Mouse (Mus musculus) stomach, embryonic 15.5 days (tissue): ENCODE results near the gene Rpl41. TPM values are rescaled to one million over a fixed set of nuclear protein-coding genes. Genes with fewer than 3 reads are reported as not detected.

ENCODE experiments used
- ATAC-seq: fragments of 200-750 bp; cut with Nextera tagmentation; 2 replicates; pipeline ENCODE4 v1.8.0; 2017; ENCODE audit warnings: low read depth, moderate number of reproducible peaks, moderate TSS enrichment; ENCODE audit not compliant: insufficient read depth, low FRiP score
- H3K27ac ChIP-seq: fragments of 300-500 bp; sonication (generic); 2 replicates; pipeline ENCODE4 v1.5.1; 2015; ENCODE audit warnings: mild to moderate bottlenecking, inconsistent platforms
- H3K27me3 ChIP-seq: fragments of 300-500 bp; sonication (generic); replicated peaks from 2 replicates; pipeline ENCODE4 v1.6.1; 2015; ENCODE audit warnings: inconsistent platforms
- H3K36me3 ChIP-seq: fragments of 300-500 bp; sonication (generic); 2 replicates; pipeline ENCODE4 v1.6.1; 2015; ENCODE audit warnings: inconsistent platforms
- H3K4me1 ChIP-seq: fragments of 300-500 bp; sonication (generic); 2 replicates; pipeline ENCODE4 v1.6.1; 2015; ENCODE audit warnings: inconsistent platforms
- H3K4me2 ChIP-seq: fragments of 300-500 bp; sonication (generic); 2 replicates; pipeline ENCODE4 v1.6.1; 2015; ENCODE audit warnings: mild to moderate bottlenecking, inconsistent platforms
- H3K4me3 ChIP-seq: fragments of 300-500 bp; sonication (generic); replicated peaks from 2 replicates; pipeline ENCODE4 v1.5.1; 2015; ENCODE audit warnings: inconsistent platforms
- H3K9ac ChIP-seq: fragments of 300-500 bp; sonication (generic); 2 replicates; pipeline ENCODE4 v1.6.1; 2015; ENCODE audit warnings: inconsistent platforms
- H3K9me3 ChIP-seq: fragments of 300-500 bp; sonication (generic); 2 replicates; pipeline ENCODE4 v1.6.1; 2016; ENCODE audit warnings: inconsistent platforms
- WGBS: fragments of 180-500 bp; shearing (Covaris S2); methylation state at CpG from one replicate; pipeline ENCODE4 v1.1.7; 2015; 5-methylcytosine and 5-hydroxymethylcytosine counted together
- polyA plus RNA-seq: library from polyadenylated mRNA; unstranded; fragments of >200 nt; fragmentation: Nextera tagmentation; extraction: Ambion mirVana; gene quantifications from 2 replicates; pipeline ENCODE4 v1.2.1, GENCODE M21; 2015

Rpl41 gene
- 3,689 and 3,942 TPM in 2 replicates for polyA plus RNA-seq

DNA sequence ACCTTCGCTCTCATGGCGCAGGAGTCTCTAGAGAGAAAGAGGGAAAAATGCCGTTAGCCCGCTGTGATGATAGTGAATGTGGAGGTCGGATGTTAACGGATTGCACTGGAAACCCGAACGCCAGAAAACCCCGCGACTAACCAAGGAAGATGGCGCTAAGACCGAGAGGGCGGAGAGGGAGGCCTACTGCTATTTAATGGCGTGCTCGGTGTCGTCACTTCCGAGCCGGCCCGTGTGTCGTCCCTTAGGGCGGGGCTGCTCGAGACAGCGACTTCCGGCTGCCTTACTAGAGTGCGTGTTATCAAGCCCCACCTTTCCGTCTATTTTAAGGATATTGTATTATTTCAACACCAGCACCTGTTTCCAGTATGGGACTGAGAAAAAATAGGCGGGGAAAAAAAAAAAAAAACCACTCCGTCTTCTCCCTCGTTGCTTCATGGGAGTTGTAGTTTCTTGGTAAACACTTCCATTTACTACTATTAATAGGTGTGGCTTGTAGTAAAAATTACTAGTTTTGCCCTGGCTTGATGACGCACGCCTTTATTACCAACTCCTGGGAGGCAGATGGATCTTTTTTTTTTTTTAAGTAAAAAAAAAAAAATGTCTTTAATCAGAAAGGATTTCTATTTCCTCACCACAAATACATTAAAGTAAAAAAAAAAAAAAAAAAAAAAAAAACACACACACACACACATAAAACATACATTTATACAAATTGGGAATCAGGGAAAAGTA lies at the start of gene Rpl41:
Gene Rpl41, minus strand, starts transcription at position 359 of the 735 bp plus-strand sequence.
- peak within 1 kb of the TSS; percentile 35 for H3K9ac ChIP-seq
- H3K4me3 ChIP-seq: peak within 1 kb of the TSS; percentile 81
- H3K9me3 ChIP-seq: no peaks in the 10 kb centered on the region
- ATAC-seq: peak; percentile 90
- no peaks in the 10 kb centered on the region for H3K4me1 ChIP-seq
- no peaks in the 10 kb centered on the region for H3K27me3 ChIP-seq
- peaks cover 12% of the 10 kb centered on the region for H3K36me3 ChIP-seq
- WGBS: under 1% methylated on average over 31 of the region's 31 CpGs
- peak within 1 kb of the TSS; percentile 74 for H3K4me2 ChIP-seq
- peak within 1 kb of the TSS; percentile 96 for H3K27ac ChIP-seq

DNA sequence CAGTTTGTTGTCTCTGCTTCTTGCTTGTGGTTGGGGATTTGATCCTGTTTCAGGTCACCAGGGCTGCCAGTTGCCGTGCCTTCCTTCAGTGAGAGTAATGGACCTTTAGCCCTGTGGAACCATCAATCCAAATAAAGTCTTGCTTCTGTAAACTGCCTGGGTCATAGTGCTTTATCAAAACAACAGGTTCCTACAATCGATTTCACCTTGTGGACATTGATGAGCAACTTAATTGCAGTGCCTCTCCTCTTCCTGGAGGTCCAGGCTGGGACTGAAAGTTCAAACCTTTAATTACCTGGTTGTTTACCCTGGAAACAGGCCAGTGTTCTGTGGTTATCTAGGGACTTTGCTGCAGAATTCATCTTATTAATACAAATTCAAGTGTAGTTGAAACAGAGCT lies 49.4 kb upstream of the Rpl41 start:
- Histone ChIP-seq H3K27ac (no peak overlapping the region), H3K4me1 (no peaks in the 10 kb centered on the region), H3K9ac (no peak overlapping the region), H3K4me3 (no peak overlapping the region), H3K27me3 (no peaks in the 10 kb centered on the region), H3K36me3 (no peaks in the 10 kb centered on the region), H3K4me2 (no peak overlapping the region), H3K9me3 (no peaks in the 10 kb centered on the region)
- ATAC-seq: no peak
- 23% methylated on average over 2 of the region's 2 CpGs for WGBS

DNA sequence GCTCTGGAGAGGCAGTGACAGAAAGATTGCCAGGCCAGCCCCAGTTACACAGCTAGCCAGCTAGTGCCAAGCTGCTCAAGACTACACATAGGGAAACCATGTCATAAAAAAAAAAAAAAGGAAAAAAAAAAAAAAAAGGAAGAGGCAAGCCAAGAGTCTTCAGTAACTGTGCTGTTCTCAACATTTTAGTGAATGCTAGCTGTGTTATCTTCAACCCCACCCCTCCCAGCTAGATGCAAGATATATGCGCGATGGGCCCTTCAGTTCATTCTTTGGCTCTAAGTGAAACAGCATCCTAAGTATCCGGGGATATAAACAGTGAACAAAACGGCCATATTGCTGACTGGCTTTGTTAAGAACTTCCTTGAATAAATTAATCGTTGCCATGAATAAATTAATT lies 43.7 kb upstream of the Rpl41 start:
- WGBS: 72% methylated on average over 5 of the region's 5 CpGs
- H3K9ac ChIP-seq: no peak overlapping the region
- no peak overlapping the region for H3K27ac ChIP-seq
- H3K4me2 ChIP-seq: no peak overlapping the region
- 0 out of 2 replicates have a peak, but pooled peaks cover 8% of the 10 kb centered on the region for H3K27me3 ChIP-seq
- no peaks in the 10 kb centered on the region for H3K36me3 ChIP-seq
- H3K4me3 ChIP-seq: no peak overlapping the region
- no peaks in the 10 kb centered on the region for H3K9me3 ChIP-seq
- no peak for ATAC-seq
- H3K4me1 ChIP-seq: peaks cover 7% of the 10 kb centered on the region; the same call in 1 of the 2 replicates

DNA sequence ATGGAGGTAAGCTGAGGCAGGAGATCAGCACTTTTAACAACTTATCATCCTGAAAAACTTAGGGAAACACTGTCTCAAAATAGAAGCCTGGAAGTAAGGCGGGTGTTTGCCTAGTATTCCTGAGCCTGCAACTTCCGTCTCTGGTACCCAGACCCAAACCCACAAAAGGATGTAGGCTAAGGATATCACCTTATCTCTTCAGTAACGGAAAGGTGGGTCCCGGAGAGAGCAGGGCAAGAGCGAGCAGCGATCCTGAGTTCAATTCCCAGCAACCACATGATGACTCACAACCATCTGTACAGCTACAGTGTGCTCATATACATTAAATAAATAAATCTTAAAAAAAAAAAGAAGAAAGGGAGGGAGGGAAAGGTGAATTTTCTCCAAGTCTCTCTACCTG lies 42.3 kb upstream of the Rpl41 start:
- H3K4me3 ChIP-seq: no peak overlapping the region
- no peak overlapping the region for H3K4me2 ChIP-seq
- H3K9ac ChIP-seq: no peak overlapping the region
- peaks cover 12% of the 10 kb centered on the region for H3K4me1 ChIP-seq
- H3K27ac ChIP-seq: no peak overlapping the region
- 0 out of 2 replicates have a peak, but pooled peaks cover 16% of the 10 kb centered on the region for H3K27me3 ChIP-seq
- no peaks in the 10 kb centered on the region for H3K36me3 ChIP-seq
- H3K9me3 ChIP-seq: no peaks in the 10 kb centered on the region
- no peak for ATAC-seq
- 76% methylated on average over 6 of the region's 6 CpGs for WGBS

DNA sequence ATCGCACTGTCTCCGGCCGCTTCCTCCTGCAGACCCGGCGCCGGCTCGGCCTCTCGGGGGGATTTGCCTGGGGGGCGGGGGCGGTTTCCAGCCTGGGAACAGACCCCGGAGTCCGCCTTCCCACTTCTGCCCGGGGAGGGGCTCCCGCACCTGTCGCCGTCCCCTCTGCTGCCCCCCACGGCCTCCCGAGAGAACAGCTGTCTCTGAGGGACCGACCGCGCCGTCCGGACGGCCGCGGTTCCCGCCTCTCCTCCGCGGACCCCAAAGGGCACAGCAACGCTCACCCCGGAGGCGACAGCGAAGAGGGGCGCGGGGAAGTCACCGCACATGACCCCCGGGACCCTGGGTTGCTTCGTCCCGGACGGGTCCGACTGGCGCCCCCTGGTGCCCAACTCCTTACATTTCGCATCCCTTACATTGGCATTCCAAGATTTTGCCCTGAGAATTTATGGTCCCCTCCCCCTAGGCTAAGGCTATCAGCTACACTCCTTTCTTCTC lies 41.1 kb upstream of the Rpl41 start:
- H3K27me3 ChIP-seq: 0 out of 2 replicates have a peak, but pooled peaks cover 16% of the 10 kb centered on the region
- WGBS: under 1% methylated on average over 41 of the region's 43 CpGs
- peak overlapping the region; percentile 97 for H3K4me2 ChIP-seq
- H3K36me3 ChIP-seq: no peaks in the 10 kb centered on the region
- peaks cover 16% of the 10 kb centered on the region for H3K4me1 ChIP-seq
- H3K27ac ChIP-seq: peak overlapping the region; percentile 97
- H3K9me3 ChIP-seq: no peaks in the 10 kb centered on the region
- peak; percentile 15; the same call in 1 of the 2 replicates for ATAC-seq
- H3K9ac ChIP-seq: peak overlapping the region; percentile 66
- H3K4me3 ChIP-seq: peak overlapping the region; percentile 66

DNA sequence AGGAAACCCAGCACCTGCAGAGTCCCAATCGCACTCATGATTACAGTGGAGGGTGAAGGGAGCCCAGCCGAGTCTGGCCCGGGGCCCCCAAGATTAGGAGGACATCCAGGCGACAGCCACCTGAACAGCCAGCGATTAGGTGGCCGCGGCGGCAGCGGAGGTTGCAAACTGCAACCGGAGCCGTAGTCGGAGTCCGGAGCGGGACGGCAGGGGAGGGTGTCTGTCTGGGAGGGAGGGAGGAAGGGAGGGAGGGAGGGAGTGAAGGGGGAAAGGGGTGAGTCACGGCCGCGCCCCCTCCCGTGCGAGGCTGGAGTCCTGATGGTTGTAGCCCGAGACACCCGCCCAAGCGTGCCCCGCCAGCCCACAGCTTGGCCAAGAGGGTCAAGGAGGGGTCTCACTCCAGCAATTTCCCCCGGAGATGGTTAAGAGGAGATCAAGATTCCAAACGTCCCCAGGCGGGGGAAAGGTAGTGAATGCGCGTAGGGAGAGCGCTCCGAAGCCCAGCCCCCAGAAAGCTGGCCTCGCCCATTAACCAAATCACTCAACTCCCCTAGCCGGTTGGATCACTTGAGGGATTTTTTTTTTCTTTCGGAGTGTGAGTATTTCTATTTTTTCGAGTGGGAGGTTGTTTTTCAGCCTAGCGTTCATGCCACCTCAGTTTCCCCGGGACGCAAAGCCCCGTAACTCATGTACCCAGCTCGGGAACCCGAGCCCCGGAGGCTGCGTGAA lies 40.5 kb upstream of the Rpl41 start, which contains the start of gene Erbb3:
Gene Erbb3, minus strand, starts transcription at position 189 of the 729 bp plus-strand sequence.
- Histone ChIP-seq H3K27ac (peak within 1 kb of the TSS; percentile 97), H3K36me3 (no peaks in the 10 kb centered on the region), H3K9ac (peak within 1 kb of the TSS; percentile 66), H3K4me2 (peak within 1 kb of the TSS; percentile 97), H3K27me3 (0 out of 2 replicates have a peak, but pooled peaks cover 16% of the 10 kb centered on the region), H3K4me3 (peak within 1 kb of the TSS; percentile 66), H3K9me3 (no peaks in the 10 kb centered on the region), H3K4me1 (peaks cover 16% of the 10 kb centered on the region)
- under 1% methylated on average over 42 of the region's 43 CpGs for WGBS
- peak; percentile 74 for ATAC-seq

DNA sequence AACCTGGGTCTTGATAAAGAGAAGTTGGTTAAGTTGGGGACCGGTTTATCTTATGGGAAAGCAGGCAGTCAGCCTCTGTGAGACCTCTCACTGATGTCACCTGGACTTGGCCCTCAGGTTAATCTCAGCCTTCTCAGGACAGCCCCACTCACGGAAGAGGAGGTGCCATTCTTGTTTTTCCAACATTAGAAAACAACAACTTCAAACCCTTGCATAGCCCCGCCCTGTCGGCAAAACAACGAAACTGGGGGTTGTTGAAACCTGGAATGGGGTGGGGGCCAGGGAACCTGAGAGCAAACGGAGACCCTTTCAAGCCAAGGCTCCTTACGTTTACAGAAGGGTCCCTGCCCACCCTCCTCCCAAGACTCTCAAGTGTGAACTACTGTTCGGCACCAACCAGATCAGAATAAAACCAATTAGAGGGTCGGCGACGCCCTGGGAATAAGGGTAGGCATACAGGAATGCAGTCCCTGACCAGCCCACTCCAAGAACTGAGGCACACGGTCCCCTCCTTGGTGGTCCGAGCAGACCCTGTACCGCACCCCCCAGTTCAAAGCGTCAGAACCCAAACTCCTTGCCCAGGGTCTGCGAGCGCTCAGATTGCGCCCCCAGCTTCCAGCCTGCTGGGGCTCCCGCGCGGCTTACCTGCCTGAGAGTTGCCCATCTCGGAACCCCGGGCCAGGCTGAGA lies 39.8 kb upstream of the Rpl41 start:
- peak overlapping the region; percentile 97 for H3K27ac ChIP-seq
- H3K9ac ChIP-seq: peak overlapping the region; percentile 49
- H3K9me3 ChIP-seq: no peaks in the 10 kb centered on the region
- H3K27me3 ChIP-seq: 0 out of 2 replicates have a peak, but pooled peaks cover 16% of the 10 kb centered on the region
- H3K4me3 ChIP-seq: peak overlapping the region; percentile 66
- H3K4me1 ChIP-seq: peaks cover 19% of the 10 kb centered on the region
- peak overlapping the region; percentile 97 for H3K4me2 ChIP-seq
- 2% methylated on average over 23 of the region's 23 CpGs for WGBS
- ATAC-seq: no peak
- no peaks in the 10 kb centered on the region for H3K36me3 ChIP-seq

DNA sequence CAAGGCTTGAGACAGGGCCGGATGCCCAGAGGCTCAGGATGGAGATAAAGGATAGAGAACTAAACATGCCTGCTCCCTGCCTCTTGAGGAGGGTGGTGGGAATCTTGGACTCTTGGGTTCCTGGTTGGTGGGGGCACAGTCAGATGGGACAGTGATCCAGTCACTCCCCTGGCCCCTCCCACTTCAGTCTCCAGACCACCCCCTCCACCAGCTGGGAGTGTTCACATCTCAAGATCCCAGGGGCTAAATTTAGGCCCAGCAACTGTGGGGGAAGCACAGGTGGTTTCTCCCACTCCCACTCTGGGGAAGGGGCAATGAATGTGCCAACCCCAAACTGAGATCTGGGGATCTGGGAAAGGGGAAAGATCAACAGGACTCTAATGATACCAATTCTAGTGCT lies 39.0 kb upstream of the Rpl41 start:
- H3K9ac ChIP-seq: no peak overlapping the region
- no peaks in the 10 kb centered on the region for H3K36me3 ChIP-seq
- WGBS: 47% methylated on average over 1 of the region's 1 CpGs
- peaks cover 25% of the 10 kb centered on the region for H3K4me1 ChIP-seq
- H3K4me3 ChIP-seq: peak overlapping the region; percentile 66
- peak overlapping the region; percentile 97 for H3K27ac ChIP-seq
- H3K27me3 ChIP-seq: 0 out of 2 replicates have a peak, but pooled peaks cover 18% of the 10 kb centered on the region
- peak overlapping the region; percentile 97 for H3K4me2 ChIP-seq
- ATAC-seq: no peak
- H3K9me3 ChIP-seq: no peaks in the 10 kb centered on the region

DNA sequence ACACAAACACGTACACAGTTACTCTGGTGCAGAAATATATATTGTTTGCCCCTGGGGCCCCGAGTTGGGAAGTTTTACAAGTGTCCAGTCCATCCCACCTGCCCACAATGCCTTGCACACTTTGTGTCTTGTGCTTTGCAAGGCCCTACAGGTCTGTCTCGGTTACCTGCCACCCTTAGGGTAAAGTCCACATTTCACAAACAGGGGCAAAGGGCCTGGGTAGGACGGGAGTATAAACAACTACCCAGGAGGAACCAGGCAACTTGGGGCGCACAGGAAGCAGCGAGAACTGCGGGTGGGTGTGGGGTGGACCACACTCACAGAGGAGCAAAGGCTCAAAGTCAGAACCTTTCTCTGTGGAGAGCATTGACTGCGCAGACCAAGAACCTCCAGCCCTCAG lies 38.6 kb upstream of the Rpl41 start:
- Histone ChIP-seq H3K4me1 (peaks cover 25% of the 10 kb centered on the region), H3K9me3 (no peaks in the 10 kb centered on the region), H3K27me3 (0 out of 2 replicates have a peak, but pooled peaks cover 18% of the 10 kb centered on the region), H3K9ac (no peak overlapping the region), H3K4me3 (peak overlapping the region; percentile 66), H3K27ac (peak overlapping the region; percentile 97), H3K36me3 (no peaks in the 10 kb centered on the region), H3K4me2 (peak overlapping the region; percentile 97)
- ATAC-seq: peak; percentile 9; the same call in 1 of the 2 replicates
- 41% methylated on average over 8 of the region's 8 CpGs for WGBS

DNA sequence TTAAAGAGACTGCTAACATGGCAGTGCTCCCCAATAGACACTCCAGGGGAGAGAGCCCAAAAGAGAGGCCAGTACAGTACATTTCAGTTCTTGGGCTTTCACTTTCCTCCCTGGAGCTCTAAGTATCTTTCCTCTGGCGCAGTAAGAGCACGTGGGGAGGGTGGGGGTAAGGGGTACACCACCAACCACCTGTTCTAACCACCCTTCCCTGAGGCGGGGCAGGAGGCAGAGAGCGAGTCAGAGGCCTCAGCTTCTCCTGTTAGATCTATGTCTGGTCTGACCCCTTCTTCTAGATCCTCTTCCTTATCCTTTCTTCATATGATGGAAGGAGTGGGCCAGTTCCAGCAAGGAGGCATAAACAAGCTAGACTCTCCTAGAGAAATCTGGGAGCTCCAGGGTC lies 38.0 kb upstream of the Rpl41 start:
- H3K27ac ChIP-seq: peak overlapping the region; percentile 97
- H3K27me3 ChIP-seq: 0 out of 2 replicates have a peak, but pooled peaks cover 18% of the 10 kb centered on the region
- H3K36me3 ChIP-seq: no peaks in the 10 kb centered on the region
- H3K9me3 ChIP-seq: no peaks in the 10 kb centered on the region
- H3K9ac ChIP-seq: no peak overlapping the region
- peaks cover 25% of the 10 kb centered on the region for H3K4me1 ChIP-seq
- peak overlapping the region; percentile 66 for H3K4me3 ChIP-seq
- peak overlapping the region; percentile 97 for H3K4me2 ChIP-seq
- 37% methylated on average over 4 of the region's 4 CpGs for WGBS
- ATAC-seq: no peak

DNA sequence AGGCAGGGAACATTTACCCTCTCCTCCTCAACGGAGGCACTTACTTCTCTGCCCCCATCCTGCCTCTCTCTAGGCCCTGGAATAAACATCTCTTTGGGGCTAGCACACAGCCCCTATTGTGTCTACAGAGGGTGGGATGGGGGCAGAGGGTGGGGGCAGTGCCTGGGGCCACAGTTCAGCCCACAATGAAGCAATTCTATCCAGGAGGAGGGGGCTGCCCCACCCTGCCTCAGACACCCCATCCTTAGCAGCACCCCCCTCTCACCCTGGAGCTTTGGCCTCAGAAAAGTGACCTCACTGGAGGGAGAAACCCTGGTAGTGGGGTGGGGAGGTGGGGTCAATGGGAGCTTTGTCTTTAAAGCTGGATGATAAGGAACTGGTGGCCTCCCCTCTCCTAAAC lies 37.4 kb upstream of the Rpl41 start:
- H3K27ac ChIP-seq: peak overlapping the region; percentile 97
- H3K4me2 ChIP-seq: peak overlapping the region; percentile 97
- WGBS: 16% methylated on average over 1 of the region's 1 CpGs
- H3K4me1 ChIP-seq: peaks cover 25% of the 10 kb centered on the region
- no peak overlapping the region for H3K9ac ChIP-seq
- H3K36me3 ChIP-seq: no peaks in the 10 kb centered on the region
- H3K9me3 ChIP-seq: no peaks in the 10 kb centered on the region
- peak overlapping the region; percentile 66 for H3K4me3 ChIP-seq
- no peak for ATAC-seq
- H3K27me3 ChIP-seq: 0 out of 2 replicates have a peak, but pooled peaks cover 18% of the 10 kb centered on the region
